Mouse (Mus musculus): Measurements from ENCODE around the gene Polr2e. TPM values are rescaled to one million over a fixed set of nuclear protein-coding genes. Genes with fewer than 3 reads are reported as not detected.

Polr2e gene
- polyA plus RNA-seq (2015; fragmentation: Nextera tagmentation; extraction: Ambion mirVana), result 208 and 210 TPM in 2 replicates

DNA sequence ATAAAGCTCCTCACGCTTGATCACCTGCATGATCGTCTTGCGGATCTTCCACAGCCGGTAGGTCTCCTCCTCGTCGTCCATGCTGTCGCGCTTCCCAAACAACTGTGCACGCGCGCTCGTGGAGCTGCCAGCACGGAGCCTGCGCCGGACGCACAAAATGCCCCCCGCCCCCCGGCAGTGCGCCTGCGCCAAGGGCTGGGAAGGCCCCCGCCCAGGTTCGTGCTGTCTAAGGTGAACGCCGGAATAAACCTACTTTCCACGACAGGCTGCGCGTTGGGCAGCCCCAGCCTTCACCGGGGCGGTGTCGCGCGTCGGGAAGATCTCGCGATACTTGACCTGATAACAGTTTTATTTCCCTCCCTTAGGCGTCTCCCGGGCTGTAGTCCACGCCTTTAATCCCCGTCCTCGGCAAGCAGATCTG, at the start of gene Polr2e:
Gene Polr2e, minus strand, starts transcription at position 237 of the 421 bp plus-strand sequence.
- Histone ChIP-seq H3K27me3 (ENCODE audit: insufficient read depth, low read length) (no peaks in the 10 kb centered on the region), H3K27ac (peak within 1 kb of the TSS; percentile 62), H3K36me3 (ENCODE audit: insufficient read depth, low read length) (peaks cover 38% of the 10 kb centered on the region), H3K9ac (ENCODE audit: low read depth, low read length) (peak within 1 kb of the TSS; percentile 79), H3K4me1 (replicated peaks; ENCODE audit: insufficient read depth, low read length) (peaks cover 9% of the 10 kb centered on the region), H3K4me3 (replicated peaks; ENCODE audit: low read depth, low read length) (peak within 1 kb of the TSS; percentile 72), H3K9me3 (replicated peaks; ENCODE audit: low read length) (no peaks in the 10 kb centered on the region), H3K4me2 (ENCODE audit: low read length) (peak within 1 kb of the TSS; percentile 74)
- DNase-seq (ENCODE audit: low spot score), result peak; percentile 98
- TF ChIP-seq CTCF (IDR thresholded peaks at IDR 0.05; ENCODE audit: low read depth), result no peak
- ATAC-seq (replicated peaks; ENCODE audit: low FRiP score, low read depth), result peak; percentile 96
- WGBS, result under 1% methylated on average over 40 of the region's 40 CpGs

DNA sequence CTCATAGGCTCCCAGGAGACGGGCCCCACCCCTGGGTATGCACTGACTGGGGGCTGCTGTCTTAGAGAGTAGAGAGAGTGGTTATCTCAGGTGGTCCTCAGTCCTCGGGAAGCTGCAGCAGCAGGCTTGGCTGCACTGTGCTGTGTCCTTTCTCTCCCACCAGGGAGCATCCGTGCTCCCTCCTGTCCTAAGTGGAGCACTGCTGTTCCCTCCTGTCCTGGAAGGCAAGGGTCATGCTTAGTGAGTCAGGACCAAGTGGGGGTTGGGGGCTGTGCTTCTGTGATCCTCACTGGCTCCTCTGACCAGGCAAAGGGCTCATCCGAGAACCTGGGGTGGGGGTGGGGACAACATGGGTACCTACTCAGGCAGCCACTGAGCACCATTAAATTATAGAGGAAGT, 49.6 kb upstream of the Polr2e start:
- Histone ChIP-seq H3K4me3 (replicated peaks; ENCODE audit: low read depth, low read length) (no peak overlapping the region), H3K9ac (ENCODE audit: low read depth, low read length) (no peak overlapping the region), H3K4me1 (replicated peaks; ENCODE audit: insufficient read depth, low read length) (peaks cover 17% of the 10 kb centered on the region; the same call in 1 of the 2 replicates), H3K36me3 (ENCODE audit: insufficient read depth, low read length) (0 out of 2 replicates have a peak, but pooled peaks cover 4% of the 10 kb centered on the region), H3K9me3 (replicated peaks; ENCODE audit: low read length) (no peaks in the 10 kb centered on the region), H3K4me2 (ENCODE audit: low read length) (no peak overlapping the region), H3K27me3 (ENCODE audit: insufficient read depth, low read length) (no peaks in the 10 kb centered on the region), H3K27ac (no peak overlapping the region)
- WGBS, result 53% methylated on average over 4 of the region's 4 CpGs
- TF ChIP-seq CTCF (IDR thresholded peaks at IDR 0.05; ENCODE audit: low read depth), result peak; percentile 49; the same call in 1 of the 2 replicates
- DNase-seq (ENCODE audit: low spot score) (no peak), ATAC-seq (replicated peaks; ENCODE audit: low FRiP score, low read depth) (peak; percentile 35; the same call in 1 of the 2 replicates)

DNA sequence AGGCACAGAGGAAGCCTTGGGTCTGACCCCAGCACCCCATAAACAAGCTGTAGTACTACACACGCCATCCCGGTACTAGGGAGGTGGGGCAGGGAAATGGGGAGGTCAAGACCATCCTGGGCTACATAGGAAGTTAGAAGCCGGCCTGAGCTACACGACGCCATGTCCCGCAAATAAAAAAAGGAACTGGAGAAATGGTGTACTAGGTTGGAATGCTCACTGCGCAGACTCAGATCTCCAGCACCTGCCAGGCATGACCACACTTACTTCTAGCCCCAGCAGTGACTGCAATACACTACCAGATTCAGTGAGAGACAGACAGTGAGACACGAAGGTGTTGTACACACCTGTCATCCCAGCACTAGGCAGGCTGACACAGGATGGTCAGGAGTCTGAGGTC, 47.9 kb upstream of the Polr2e start:
- DNase-seq (ENCODE audit: low spot score), result no peak
- Histone ChIP-seq H3K9me3 (replicated peaks; ENCODE audit: low read length) (no peaks in the 10 kb centered on the region), H3K27me3 (ENCODE audit: insufficient read depth, low read length) (no peaks in the 10 kb centered on the region), H3K36me3 (ENCODE audit: insufficient read depth, low read length) (0 out of 2 replicates have a peak, but pooled peaks cover 11% of the 10 kb centered on the region), H3K4me2 (ENCODE audit: low read length) (no peak overlapping the region), H3K4me3 (replicated peaks; ENCODE audit: low read depth, low read length) (no peak overlapping the region), H3K27ac (no peak overlapping the region), H3K4me1 (replicated peaks; ENCODE audit: insufficient read depth, low read length) (peaks cover 9% of the 10 kb centered on the region; the same call in 1 of the 2 replicates), H3K9ac (ENCODE audit: low read depth, low read length) (no peak overlapping the region)
- ATAC-seq (replicated peaks; ENCODE audit: low FRiP score, low read depth), result no peak
- no peak for TF ChIP-seq CTCF (IDR thresholded peaks at IDR 0.05; ENCODE audit: low read depth)
- WGBS, result 88% methylated on average over 8 of the region's 8 CpGs

DNA sequence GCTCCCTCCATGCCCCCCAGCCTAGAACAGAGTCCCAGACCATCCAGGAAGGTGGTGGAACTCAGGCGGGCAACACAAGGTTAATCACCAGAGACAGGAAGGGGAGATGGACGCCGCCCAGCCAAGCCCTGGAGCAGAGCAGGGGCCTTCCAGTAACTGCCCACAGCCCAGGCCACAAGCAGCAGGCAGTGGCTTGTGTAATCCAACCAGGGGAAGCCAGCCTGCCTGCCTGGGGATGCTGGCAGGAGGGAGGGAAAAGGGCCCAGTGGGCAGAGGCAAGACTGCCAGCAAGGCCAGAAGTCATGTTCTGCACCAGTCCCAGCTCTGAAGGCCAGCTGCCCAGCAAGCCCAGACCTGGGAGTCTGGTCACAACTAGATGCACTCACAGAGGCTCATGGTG, 47.3 kb upstream of the Polr2e start:
- H3K9me3 ChIP-seq (replicated peaks; ENCODE audit: low read length), result no peaks in the 10 kb centered on the region
- no peak for DNase-seq (ENCODE audit: low spot score)
- no peak for ATAC-seq (replicated peaks; ENCODE audit: low FRiP score, low read depth)
- no peak for TF ChIP-seq CTCF (IDR thresholded peaks at IDR 0.05; ENCODE audit: low read depth)
- H3K36me3 ChIP-seq (ENCODE audit: insufficient read depth, low read length), result 0 out of 2 replicates have a peak, but pooled peaks cover 17% of the 10 kb centered on the region
- H3K4me1 ChIP-seq (replicated peaks; ENCODE audit: insufficient read depth, low read length), result peaks cover 7% of the 10 kb centered on the region; the same call in 1 of the 2 replicates
- whole genome bisulfite sequencing, result 45% methylated on average over 3 of the region's 3 CpGs
- no peaks in the 10 kb centered on the region for H3K27me3 ChIP-seq (ENCODE audit: insufficient read depth, low read length)
- no peak overlapping the region for H3K4me3 ChIP-seq (replicated peaks; ENCODE audit: low read depth, low read length)
- no peak overlapping the region for H3K27ac ChIP-seq
- H3K9ac ChIP-seq (ENCODE audit: low read depth, low read length), result no peak overlapping the region
- H3K4me2 ChIP-seq (ENCODE audit: low read length), result no peak overlapping the region

DNA sequence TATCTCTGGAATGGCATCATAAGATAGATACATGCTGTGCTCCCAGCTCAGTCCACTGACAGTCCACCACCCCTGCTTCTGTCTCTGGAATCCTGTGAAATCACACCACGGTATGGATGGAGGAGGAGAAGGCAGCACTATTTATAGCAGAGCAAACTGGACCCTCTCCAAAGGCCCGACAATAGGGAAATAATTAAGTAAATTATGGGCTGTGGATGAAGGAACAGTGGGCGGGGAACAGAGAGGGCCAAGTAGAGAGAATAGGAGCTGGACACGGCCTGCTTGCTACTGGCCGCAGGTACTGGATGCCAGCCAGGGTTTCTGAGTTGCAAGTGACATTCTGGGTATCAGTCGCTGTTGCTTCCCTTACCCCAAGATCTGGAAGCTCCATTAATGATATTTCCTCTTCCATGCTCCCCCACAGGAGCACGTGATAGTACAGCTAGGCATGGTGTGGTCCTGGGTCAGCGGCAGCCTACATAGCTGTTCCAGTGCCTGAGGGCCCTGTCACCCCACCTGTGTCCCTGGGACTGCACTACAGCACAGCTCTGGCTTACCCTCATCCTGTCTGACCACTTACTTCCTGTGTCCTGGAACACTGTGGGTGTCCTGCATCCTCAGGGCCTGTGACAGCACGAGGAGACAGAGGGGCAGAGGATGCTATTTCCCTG, 45.4 kb upstream of the Polr2e start:
- no peak overlapping the region for H3K9ac ChIP-seq (ENCODE audit: low read depth, low read length)
- H3K4me3 ChIP-seq (replicated peaks; ENCODE audit: low read depth, low read length), result no peak overlapping the region
- H3K27me3 ChIP-seq (ENCODE audit: insufficient read depth, low read length), result no peaks in the 10 kb centered on the region
- TF ChIP-seq CTCF (IDR thresholded peaks at IDR 0.05; ENCODE audit: low read depth), result no peak
- DNase-seq (ENCODE audit: low spot score) (peak; percentile 92), ATAC-seq (replicated peaks; ENCODE audit: low FRiP score, low read depth) (no peak; the same call in 1 of the 2 replicates)
- H3K36me3 ChIP-seq (ENCODE audit: insufficient read depth, low read length), result peaks cover 32% of the 10 kb centered on the region
- H3K4me1 ChIP-seq (replicated peaks; ENCODE audit: insufficient read depth, low read length), result peaks cover 7% of the 10 kb centered on the region; the same call in 1 of the 2 replicates
- H3K4me2 ChIP-seq (ENCODE audit: low read length), result no peak overlapping the region
- no peaks in the 10 kb centered on the region for H3K9me3 ChIP-seq (replicated peaks; ENCODE audit: low read length)
- H3K27ac ChIP-seq, result peak overlapping the region; percentile 19; the same call in 1 of the 2 replicates
- WGBS, result 33% methylated on average over 9 of the region's 9 CpGs

DNA sequence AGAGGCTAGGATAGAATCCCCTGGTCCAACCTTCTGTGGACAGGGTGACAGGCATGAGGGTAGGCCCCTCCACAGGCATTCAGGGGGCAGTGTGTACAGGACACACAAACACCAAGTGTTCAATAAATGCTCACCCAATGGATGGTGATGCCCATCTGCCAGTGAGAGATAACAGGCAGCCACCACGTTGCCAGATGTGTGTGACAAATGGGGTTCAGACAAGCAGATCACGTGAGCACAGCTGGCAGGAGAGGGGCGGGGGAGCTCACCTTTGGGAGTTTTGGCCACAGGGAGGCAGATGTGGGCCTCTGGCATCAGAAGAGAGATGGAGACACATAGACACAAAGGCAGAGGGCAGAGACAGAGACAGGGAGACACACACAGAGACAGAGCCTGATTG, 41.5 kb upstream of the Polr2e start:
- no peak overlapping the region for H3K27ac ChIP-seq
- H3K27me3 ChIP-seq (ENCODE audit: insufficient read depth, low read length), result no peaks in the 10 kb centered on the region
- TF ChIP-seq CTCF (IDR thresholded peaks at IDR 0.05; ENCODE audit: low read depth), result no peak
- peaks cover 7% of the 10 kb centered on the region; the same call in 1 of the 2 replicates for H3K4me1 ChIP-seq (replicated peaks; ENCODE audit: insufficient read depth, low read length)
- no peak overlapping the region for H3K9ac ChIP-seq (ENCODE audit: low read depth, low read length)
- DNase-seq (ENCODE audit: low spot score), result no peak
- H3K9me3 ChIP-seq (replicated peaks; ENCODE audit: low read length), result no peaks in the 10 kb centered on the region
- peaks cover 42% of the 10 kb centered on the region for H3K36me3 ChIP-seq (ENCODE audit: insufficient read depth, low read length)
- no peak for ATAC-seq (replicated peaks; ENCODE audit: low FRiP score, low read depth)
- no peak overlapping the region for H3K4me3 ChIP-seq (replicated peaks; ENCODE audit: low read depth, low read length)
- 82% methylated on average over 3 of the region's 3 CpGs for WGBS
- no peak overlapping the region for H3K4me2 ChIP-seq (ENCODE audit: low read length)
